Mouse (Mus musculus) myocyte (in vitro differentiated cells): ENCODE data around the gene Nbl1. TPM values are rescaled to one million over a fixed set of nuclear protein-coding genes. Genes with fewer than 3 reads are reported as not detected.

Experiments
- H3K27me3 ChIP-seq: one replicate; pipeline ENCODE4 v1.6.1; 2011; ENCODE audit not compliant: control insufficient read depth, insufficient read depth, insufficient read length
- H3K36me3 ChIP-seq: one replicate; pipeline ENCODE4 v1.6.1; 2011; ENCODE audit not compliant: control insufficient read depth, insufficient read depth
- H3K4me2 ChIP-seq: one replicate; pipeline ENCODE4 v1.6.1; 2011; ENCODE audit warnings: low read depth, control low read depth
- H3K4me3 ChIP-seq: one replicate; pipeline ENCODE4 v1.5.1; 2011; ENCODE audit warnings: mild to moderate bottlenecking, control low read depth, moderate library complexity
- H3K79me2 ChIP-seq: one replicate; pipeline ENCODE4 v1.6.1; 2011; ENCODE audit not compliant: control insufficient read depth, insufficient read depth
- H3ac ChIP-seq: one replicate; pipeline ENCODE4 v1.6.1; 2011; ENCODE audit not compliant: control insufficient read depth, insufficient read length
- CEBPB ChIP-seq: IDR thresholded peaks from 2 replicates; pipeline ENCODE4 v1.6.1; 2011; ENCODE audit warnings: mild to moderate bottlenecking, moderate library complexity; ENCODE audit not compliant: poor library complexity, insufficient read depth, severe bottlenecking
- E2F4 ChIP-seq: IDR thresholded peaks from one replicate; pipeline ENCODE4 v1.6.1; 2011; ENCODE audit warnings: mild to moderate bottlenecking, control low read depth, moderate library complexity; ENCODE audit not compliant: insufficient read depth
- MAX ChIP-seq: IDR thresholded peaks from one replicate; pipeline ENCODE4 v1.6.1; 2011; ENCODE audit warnings: low read depth, mild to moderate bottlenecking, control low read depth
- MYOD1 ChIP-seq, 3 experiments: IDR thresholded peaks; one replicate each; pipeline ENCODE4 v1.6.1; 2011; ENCODE audit warnings: control low read depth in 2 of 3, low read depth in 2 of 3, mild to moderate bottlenecking in 2 of 3, moderate library complexity in 1 of 3; ENCODE audit not compliant: insufficient read length in 2 of 3, control insufficient read depth in 1 of 3
- MYOG ChIP-seq, 3 experiments: IDR thresholded peaks; one replicate each; pipeline ENCODE4 v1.6.1; 2011; ENCODE audit warnings: control low read depth in 2 of 3, low read depth in 2 of 3, mild to moderate bottlenecking in 2 of 3; ENCODE audit not compliant: insufficient read length in 2 of 3, control insufficient read depth in 1 of 3, insufficient read depth in 1 of 3
- POLR2A ChIP-seq: IDR thresholded peaks from one replicate; pipeline ENCODE4 v1.6.1; 2011; ENCODE audit warnings: low read depth, mild to moderate bottlenecking, control low read depth, moderate library complexity; ENCODE audit not compliant: insufficient read length
- POLR2AphosphoS2 ChIP-seq: IDR thresholded peaks from one replicate; pipeline ENCODE4 v1.6.1; 2011; ENCODE audit warnings: low read depth, control low read depth; ENCODE audit not compliant: insufficient read length
- REST ChIP-seq: IDR thresholded peaks from one replicate; pipeline ENCODE4 v1.6.1; 2011; ENCODE audit warnings: mild to moderate bottlenecking, control low read depth, moderate library complexity; ENCODE audit not compliant: insufficient read depth, insufficient read length
- SRF ChIP-seq: IDR thresholded peaks from one replicate; pipeline ENCODE4 v1.6.1; 2011; ENCODE audit warnings: low read depth; ENCODE audit not compliant: control insufficient read depth, insufficient read length
- TCF12 ChIP-seq: IDR thresholded peaks from one replicate; pipeline ENCODE4 v1.6.1; 2011; ENCODE audit warnings: mild to moderate bottlenecking, control low read depth; ENCODE audit not compliant: poor library complexity, insufficient read depth, severe bottlenecking
- TCF3 ChIP-seq: IDR thresholded peaks from one replicate; pipeline ENCODE4 v1.6.1; 2011; ENCODE audit warnings: low read depth, control low read depth; ENCODE audit not compliant: insufficient read length
- USF1 ChIP-seq: IDR thresholded peaks from one replicate; pipeline ENCODE4 v1.6.1; 2011; ENCODE audit warnings: low read depth, mild to moderate bottlenecking, control low read depth, moderate library complexity
- polyA plus RNA-seq: library from polyadenylated mRNA; unstranded; fragments of >200 nt; fragmentation: generic; extraction: Trizol; gene quantifications from one replicate; pipeline ENCODE4 v1.2.1, GENCODE M21; 2012; ENCODE audit warnings: missing spikeins

Gene Nbl1
- polyA plus RNA-seq, 1 experiment, result 42.2 TPM

- no peak overlapping the region for H3ac ChIP-seq
- TF ChIP-seq SRF (no peak), MYOD1 (IDR thresholded peaks at IDR 0.05; ENCODE audit: control insufficient read depth in 1 of 3, insufficient read length in 2 of 3, low read depth in 2 of 3) (no peak), E2F4 (no peak), USF1 (no peak), CEBPB (no peak), POLR2A (no peak), POLR2AphosphoS2 (no peak), MYOG (IDR thresholded peaks at IDR 0.05; ENCODE audit: control insufficient read depth in 1 of 3, insufficient read depth in 1 of 3, insufficient read length in 2 of 3, low read depth in 2 of 3) (no peak), MAX (no peak), TCF3 (no peak), TCF12 (no peak), REST (no peak)
- H3K27me3 ChIP-seq, result no peaks in the 10 kb centered on the region
- H3K4me2 ChIP-seq, result no peak overlapping the region
- peaks cover 99% of the 10 kb centered on the region for H3K79me2 ChIP-seq
- no peaks in the 10 kb centered on the region for H3K36me3 ChIP-seq
- H3K4me3 ChIP-seq, result no peak overlapping the region
These were observed 32.1 kb upstream of the Nbl1 start for GRCm38 (mm10) chr4:139124940-139125339.

GRCm38 (mm10) chr4:139122557-139122956 lies 29.8 kb upstream of the Nbl1 start:
- H3ac ChIP-seq, result no peak overlapping the region
- H3K4me2 ChIP-seq, result no peak overlapping the region
- TF ChIP-seq MYOD1 (IDR thresholded peaks at IDR 0.05; ENCODE audit: control insufficient read depth in 1 of 3, insufficient read length in 2 of 3, low read depth in 2 of 3), result no peak
- TF ChIP-seq POLR2AphosphoS2, result no peak
- no peak for TF ChIP-seq REST
- TF ChIP-seq POLR2A, result no peak
- no peak for TF ChIP-seq MYOG (IDR thresholded peaks at IDR 0.05; ENCODE audit: control insufficient read depth in 1 of 3, insufficient read depth in 1 of 3, insufficient read length in 2 of 3, low read depth in 2 of 3)
- TF ChIP-seq E2F4, result no peak
- TF ChIP-seq TCF12, result no peak
- TF ChIP-seq MAX, result no peak
- no peak for TF ChIP-seq SRF
- no peak for TF ChIP-seq USF1
- TF ChIP-seq TCF3, result no peak
- no peak for TF ChIP-seq CEBPB
- no peaks in the 10 kb centered on the region for H3K36me3 ChIP-seq
- no peak overlapping the region for H3K4me3 ChIP-seq
- no peaks in the 10 kb centered on the region for H3K27me3 ChIP-seq
- H3K79me2 ChIP-seq, result peaks cover 100% of the 10 kb centered on the region

- no peak overlapping the region for H3K4me2 ChIP-seq
- H3K4me3 ChIP-seq, result no peak overlapping the region
- H3K79me2 ChIP-seq, result peaks cover 98% of the 10 kb centered on the region
- no peak overlapping the region for H3ac ChIP-seq
- TF ChIP-seq TCF3 (no peak), TCF12 (no peak), POLR2AphosphoS2 (no peak), E2F4 (no peak), MYOG (IDR thresholded peaks at IDR 0.05; ENCODE audit: control insufficient read depth in 1 of 3, insufficient read depth in 1 of 3, insufficient read length in 2 of 3, low read depth in 2 of 3) (no peak), CEBPB (no peak), MAX (no peak), MYOD1 (IDR thresholded peaks at IDR 0.05; ENCODE audit: control insufficient read depth in 1 of 3, insufficient read length in 2 of 3, low read depth in 2 of 3) (no peak), SRF (no peak), POLR2A (no peak), USF1 (no peak), REST (no peak)
- no peaks in the 10 kb centered on the region for H3K27me3 ChIP-seq
- H3K36me3 ChIP-seq, result no peaks in the 10 kb centered on the region
These were observed 28.2 kb upstream of the Nbl1 start for GRCm38 (mm10) chr4:139120998-139121397.

- H3K27me3 ChIP-seq, result no peaks in the 10 kb centered on the region
- TF ChIP-seq E2F4 (no peak), POLR2A (no peak), TCF3 (no peak), CEBPB (no peak), MYOG (IDR thresholded peaks at IDR 0.05; ENCODE audit: control insufficient read depth in 1 of 3, insufficient read depth in 1 of 3, insufficient read length in 2 of 3, low read depth in 2 of 3) (no peak), REST (no peak), POLR2AphosphoS2 (no peak), SRF (no peak), MAX (no peak), MYOD1 (IDR thresholded peaks at IDR 0.05; ENCODE audit: control insufficient read depth in 1 of 3, insufficient read length in 2 of 3, low read depth in 2 of 3) (no peak), TCF12 (no peak), USF1 (no peak)
These were observed 27.6 kb upstream of the Nbl1 start for GRCm38 (mm10) chr4:139120281-139120814.

More at GRCm38 (mm10) chr4:139120281-139120814, 27.6 kb upstream of the Nbl1 start:
- H3K79me2 ChIP-seq, result peaks cover 98% of the 10 kb centered on the region
- no peak overlapping the region for H3K4me3 ChIP-seq
- H3ac ChIP-seq, result no peak overlapping the region
- H3K36me3 ChIP-seq, result no peaks in the 10 kb centered on the region
- H3K4me2 ChIP-seq, result no peak overlapping the region
